Mouse (Mus musculus): ENCODE data around the gene Dnm1.
A peak's percentile ranks its signal among the peaks of the same experiment; 100 is the strongest.

- TF ChIP-seq CTCF (conservative IDR thresholded peaks at IDR 0.05; ENCODE audit: low read length) (peak; percentile 63), POU5F1 (IDR thresholded peaks at IDR 0.05; ENCODE audit: borderline replicate concordance, low read length) (no peak), NANOG (IDR thresholded peaks at IDR 0.05; ENCODE audit: borderline replicate concordance, low read length) (no peak)
These were observed 70.4 kb downstream of the Dnm1 start for GRCm38 (mm10) chr2:32282727-32283126.
